ENCODE assay signal across 8 mouse cellular contexts in genomic region chr5:142557397-142558067, GRCm38 (mm10). TPM values are rescaled to one million over a fixed set of nuclear protein-coding genes. Genes with fewer than 3 reads are reported as not detected.
DNase-seq lines count a peak whose midpoint lies in the region; ATAC-seq and TF ChIP-seq lines count a peak whose summit lies in the region.

No protein-coding gene starts in this region.

- TF ChIP-seq CTCF in liver, adult 2 months (IDR thresholded peaks at IDR 0.05; ENCODE audit: low read depth, low read length), result peak; percentile 92

- H3K4me2 ChIP-seq in kidney, embryonic 16.5 days (replicated peaks; ENCODE audit: low read depth, low read length), result no peak overlapping the region
- no peak overlapping the region for H3K4me2 ChIP-seq in stomach, embryonic 15.5 days

- no peak for ATAC-seq in CD4-positive, CD25-positive, alpha-beta regulatory T cell, adult 4 months
- ATAC-seq in granulocyte monocyte progenitor cell, adult 5-6 weeks (replicated peaks; ENCODE audit: poor library complexity, severe bottlenecking), result peak; percentile 86
- peak; percentile 74 for ATAC-seq in kidney, embryonic 16.5 days (ENCODE audit: low FRiP score, low TSS enrichment)
- ATAC-seq in stomach, embryonic 15.5 days (ENCODE audit: insufficient read depth, low FRiP score, low read depth), result 0 out of 2 replicates have a peak, but pooled peaks have one; percentile 50

- H3K4me3 ChIP-seq in kidney, embryonic 16.5 days (ENCODE audit: low read length), result no peak overlapping the region
- H3K4me3 ChIP-seq in liver, adult 2 months (ENCODE audit: insufficient read depth, low read depth, low read length), result no peak overlapping the region
- no peak overlapping the region for H3K4me3 ChIP-seq in stomach, embryonic 15.5 days (replicated peaks)

- no peaks in the 10 kb centered on the region for H3K36me3 ChIP-seq in kidney, embryonic 16.5 days (ENCODE audit: insufficient read depth, low read length)
- H3K36me3 ChIP-seq in liver, adult 2 months (ENCODE audit: control insufficient read depth, insufficient read depth, low read length), result no peaks in the 10 kb centered on the region
- H3K36me3 ChIP-seq in stomach, embryonic 15.5 days, result no peaks in the 10 kb centered on the region

- H3K79me2 ChIP-seq in liver, adult 2 months (ENCODE audit: control insufficient read depth, insufficient read depth, low read length), result no peaks in the 10 kb centered on the region

- WGBS in kidney, embryonic 16.5 days, result 24% methylated on average over 12 of the region's 21 CpGs
- WGBS in liver, adult 2 months, result 22% methylated on average over 21 of the region's 21 CpGs
- 51% methylated on average over 12 of the region's 21 CpGs for WGBS in stomach, embryonic 15.5 days

- H3K4me1 ChIP-seq in kidney, embryonic 16.5 days (ENCODE audit: insufficient read depth, low read length), result no peaks in the 10 kb centered on the region
- H3K4me1 ChIP-seq in liver, adult 2 months (ENCODE audit: control insufficient read depth, insufficient read depth, low read length), result no peaks in the 10 kb centered on the region
- no peaks in the 10 kb centered on the region for H3K4me1 ChIP-seq in stomach, embryonic 15.5 days

- no peaks in the 10 kb centered on the region for H3K27me3 ChIP-seq in kidney, embryonic 16.5 days (ENCODE audit: insufficient read depth, low read length)
- H3K27me3 ChIP-seq in liver, adult 2 months (ENCODE audit: control insufficient read depth, insufficient read depth, low read length), result no peaks in the 10 kb centered on the region
- H3K27me3 ChIP-seq in stomach, embryonic 15.5 days (replicated peaks), result no peaks in the 10 kb centered on the region

- DNase-seq in CD4-positive, CD25-positive, alpha-beta regulatory T cell, adult 2 months (ENCODE audit: low read depth, low spot score), result peak; percentile 65
- peak; percentile 80 for DNase-seq in embryo, embryonic 9.5 days (ENCODE audit: extremely low spot score)
- DNase-seq in liver, adult 2 months (ENCODE audit: extremely low read depth, low read depth, low spot score), result peak; percentile 60
- peak; percentile 39 for DNase-seq in naive thymus-derived CD4-positive, alpha-beta T cell, adult 2 months (ENCODE audit: low read depth)

- no peak for TF ChIP-seq POLR2A in liver, adult 2 months (IDR thresholded peaks at IDR 0.05; ENCODE audit: extremely low read depth, insufficient read depth, low read length)

- no peaks in the 10 kb centered on the region; the same call in 1 of the 2 replicates for H3K9me3 ChIP-seq in kidney, embryonic 16.5 days (ENCODE audit: low read length)
- H3K9me3 ChIP-seq in stomach, embryonic 15.5 days, result no peaks in the 10 kb centered on the region

- H3K27ac ChIP-seq in kidney, embryonic 16.5 days (ENCODE audit: low read length), result no peak overlapping the region
- no peak overlapping the region for H3K27ac ChIP-seq in liver, adult 2 months (replicated peaks; ENCODE audit: insufficient read depth, low read depth, low read length)
- H3K27ac ChIP-seq in stomach, embryonic 15.5 days, result no peak overlapping the region

- no peak overlapping the region for H3K9ac ChIP-seq in kidney, embryonic 16.5 days (replicated peaks; ENCODE audit: low read length)
- H3K9ac ChIP-seq in liver, adult 2 months (ENCODE audit: low read depth, low read length), result no peak overlapping the region
- H3K9ac ChIP-seq in stomach, embryonic 15.5 days, result no peak overlapping the region

RNA-seq across cellular contexts. Expression of gene Radil, which starts 6.6 kb away (rescaled TPM):
- polyA plus RNA-seq in CD4-positive, CD25-positive, alpha-beta regulatory T cell, adult 4 months (2017; shearing (Covaris generic)), result not detected
- not detected in 2 replicates for total RNA-seq in granulocyte monocyte progenitor cell, adult 5-6 weeks (2014; fragmentation: Nextera tagmentation)
- not detected in 2 replicates for total RNA-seq in granulocyte monocyte progenitor cell, adult 5-6 weeks (2017)
- 2.6 and 4.2 TPM in 2 replicates for polyA plus RNA-seq in kidney, embryonic 16.5 days (2015; fragmentation: Nextera tagmentation; extraction: Ambion mirVana)
- total RNA-seq in liver, adult 2 months (2014; rRNA removed), result not detected in 2 replicates
- 0.02 TPM in 1 of 2 replicates, not detected in the other for polyA plus RNA-seq in liver, adult 2 months (2012; rRNA removed)
- polyA plus RNA-seq in stomach, embryonic 15.5 days (2015; fragmentation: Nextera tagmentation; extraction: Ambion mirVana), result 2.0 and 2.3 TPM in 2 replicates

RNA-seq across cellular contexts. Expression of gene Papolb, which starts 27.7 kb away (rescaled TPM):
- polyA plus RNA-seq in CD4-positive, CD25-positive, alpha-beta regulatory T cell, adult 4 months (2017; shearing (Covaris generic)), result not detected
- total RNA-seq in granulocyte monocyte progenitor cell, adult 5-6 weeks (2014; fragmentation: Nextera tagmentation), result not detected in 2 replicates
- not detected in 2 replicates for total RNA-seq in granulocyte monocyte progenitor cell, adult 5-6 weeks (2017)
- 0.05 and 0.12 TPM in 2 replicates for polyA plus RNA-seq in kidney, embryonic 16.5 days (2015; fragmentation: Nextera tagmentation; extraction: Ambion mirVana)
- total RNA-seq in liver, adult 2 months (2014; rRNA removed), result not detected in 2 replicates
- polyA plus RNA-seq in liver, adult 2 months (2012; rRNA removed), result not detected in 2 replicates
- 0.05 and 0.06 TPM in 2 replicates for polyA plus RNA-seq in stomach, embryonic 15.5 days (2015; fragmentation: Nextera tagmentation; extraction: Ambion mirVana)

RNA-seq across cellular contexts. Expression of gene Mmd2, which starts 51.1 kb away (rescaled TPM):
- polyA plus RNA-seq in CD4-positive, CD25-positive, alpha-beta regulatory T cell, adult 4 months (2017; shearing (Covaris generic)), result not detected
- total RNA-seq in granulocyte monocyte progenitor cell, adult 5-6 weeks (2014; fragmentation: Nextera tagmentation), result not detected in 2 replicates
- total RNA-seq in granulocyte monocyte progenitor cell, adult 5-6 weeks (2017), result not detected in 2 replicates
- polyA plus RNA-seq in kidney, embryonic 16.5 days (2015; fragmentation: Nextera tagmentation; extraction: Ambion mirVana), result 0.63 and 0.64 TPM in 2 replicates
- total RNA-seq in liver, adult 2 months (2014; rRNA removed), result 9.8 and 37.1 TPM in 2 replicates
- 13.1 and 27.6 TPM in 2 replicates for polyA plus RNA-seq in liver, adult 2 months (2012; rRNA removed)
- polyA plus RNA-seq in stomach, embryonic 15.5 days (2015; fragmentation: Nextera tagmentation; extraction: Ambion mirVana), result 3.6 and 4.2 TPM in 2 replicates
